Comparison of ENCODE assay signal across 8 mouse cellular contexts in the genomic region with DNA sequence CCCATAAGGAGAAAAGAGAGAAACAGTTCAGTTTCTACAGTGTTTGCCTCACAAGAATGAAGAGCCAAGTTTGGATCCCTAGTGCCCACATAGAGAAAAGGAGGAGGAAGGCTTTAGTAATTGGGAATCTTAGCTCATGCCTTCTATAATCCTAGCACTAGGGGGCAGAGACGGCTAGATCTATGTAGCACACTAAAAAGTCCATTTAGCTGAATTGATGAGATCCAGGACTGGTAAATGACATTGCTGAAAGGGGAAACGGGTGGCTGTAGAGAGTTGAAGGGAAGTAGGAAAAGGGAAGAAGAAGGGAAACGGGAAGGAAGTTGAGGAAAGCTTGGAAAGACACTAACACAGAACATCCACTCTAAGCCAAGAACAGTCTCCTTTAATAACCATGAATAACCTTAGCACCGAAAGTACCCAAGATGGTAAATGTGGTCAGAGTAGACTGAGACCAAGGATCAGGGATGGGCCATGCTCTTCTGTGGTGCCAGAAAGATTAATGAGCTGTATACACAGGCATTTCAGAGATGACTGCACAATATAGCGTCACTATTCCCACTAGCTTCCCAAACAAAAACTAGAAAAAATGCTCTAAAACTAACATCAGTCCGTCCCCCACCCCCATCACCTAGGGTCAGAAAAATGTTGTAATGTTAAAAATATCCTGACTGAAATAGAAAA.
DNase-seq lines count a peak whose midpoint lies in the region; ATAC-seq lines count a peak whose summit lies in the region.

No protein-coding gene starts in this region.

- peak; percentile 4 for DNase-seq in thymus, postnatal 4 days
- DNase-seq in thymus, postnatal 36 days, result no peak
- DNase-seq in cerebellum, adult 8-10 months, result peak; percentile 31
- DNase-seq in kidney, postnatal 10 days, result peak; percentile 45
- DNase-seq in lung, postnatal 36 days, result peak; percentile 75
- DNase-seq in testis, postnatal 10 days (ENCODE audit: low spot score), result no peak

- peak; percentile 68 for ATAC-seq in granulocyte monocyte progenitor cell, adult 5-6 weeks (replicated peaks; ENCODE audit: poor library complexity, severe bottlenecking)
- ATAC-seq in inflammation-experienced regulatory T-cells, adult 6 months, result no peak

Comparison
In these comparisons a context has a peak if more than half of its experiments do, and no peak if none do; other contexts are left out.
1. DNase-seq: peak in thymus, postnatal 4 days (single experiment), cerebellum, adult 8-10 months (single experiment), kidney, postnatal 10 days (single experiment) and lung, postnatal 36 days (single experiment); none in thymus, postnatal 36 days (0 of 2) and testis, postnatal 10 days (single experiment).